Mouse (Mus musculus): ENCODE data around the gene Slc22a15. TPM values are rescaled to one million over a fixed set of nuclear protein-coding genes. Genes with fewer than 3 reads are reported as not detected.

Slc22a15 gene
- polyA plus RNA-seq, 1 experiment from 2014 or later = 4.6 TPM

DNA sequence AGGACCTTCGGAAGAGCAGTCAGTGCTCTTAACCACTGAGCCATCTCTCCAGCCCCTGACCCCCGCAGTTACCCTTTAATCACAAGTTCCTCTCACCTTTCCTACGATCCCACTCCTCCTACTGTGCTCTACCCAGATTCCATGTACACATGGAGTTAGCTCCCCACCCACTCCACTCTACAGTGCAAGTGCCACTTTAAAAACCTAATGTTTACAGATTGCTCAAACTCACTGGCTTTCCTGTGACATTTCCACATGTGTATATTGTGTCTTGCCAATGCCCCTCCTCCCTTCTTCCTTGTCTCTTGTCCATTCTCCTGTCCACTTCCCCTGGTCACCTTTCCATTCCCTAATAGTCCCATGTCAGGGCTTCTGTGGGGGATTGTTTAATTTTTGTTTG, 15.6 kb upstream of the Slc22a15 start:
- no peaks in the 10 kb centered on the region for H3K27me3 ChIP-seq (replicated peaks; ENCODE audit: low read depth, poor library complexity, severe bottlenecking)
- H3K4me1 ChIP-seq = no peaks in the 10 kb centered on the region
- no peaks in the 10 kb centered on the region for H3K36me3 ChIP-seq (replicated peaks)
- no peaks in the 10 kb centered on the region for H3K9me3 ChIP-seq
- H3K27ac ChIP-seq (replicated peaks) = no peak overlapping the region
- no peak overlapping the region for H3K4me3 ChIP-seq
- no peak for DNase-seq (ENCODE audit: low spot score)
- 88% methylated on average over 3 of the region's 3 CpGs for WGBS

DNA sequence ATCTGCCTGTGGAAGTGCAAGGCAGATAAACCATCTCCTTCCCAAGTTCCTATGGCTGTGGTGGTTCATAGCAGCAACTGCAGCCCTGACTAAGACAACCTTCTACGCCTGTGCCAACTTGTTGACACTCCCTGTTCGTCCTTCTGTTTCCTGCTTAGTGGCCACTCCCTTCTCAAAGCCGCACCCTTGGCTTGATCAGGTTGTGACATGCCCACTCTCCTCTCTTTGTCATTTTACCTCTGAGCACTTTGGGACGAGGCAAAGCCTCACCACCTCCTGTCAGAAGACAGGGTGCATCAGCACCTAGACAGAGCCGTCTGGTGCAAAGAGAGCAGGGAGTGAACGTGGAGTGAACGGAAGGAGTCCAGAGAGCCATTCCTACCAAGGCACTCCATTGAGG, 14.9 kb upstream of the Slc22a15 start:
- 63% methylated on average over 7 of the region's 7 CpGs for WGBS

DNA sequence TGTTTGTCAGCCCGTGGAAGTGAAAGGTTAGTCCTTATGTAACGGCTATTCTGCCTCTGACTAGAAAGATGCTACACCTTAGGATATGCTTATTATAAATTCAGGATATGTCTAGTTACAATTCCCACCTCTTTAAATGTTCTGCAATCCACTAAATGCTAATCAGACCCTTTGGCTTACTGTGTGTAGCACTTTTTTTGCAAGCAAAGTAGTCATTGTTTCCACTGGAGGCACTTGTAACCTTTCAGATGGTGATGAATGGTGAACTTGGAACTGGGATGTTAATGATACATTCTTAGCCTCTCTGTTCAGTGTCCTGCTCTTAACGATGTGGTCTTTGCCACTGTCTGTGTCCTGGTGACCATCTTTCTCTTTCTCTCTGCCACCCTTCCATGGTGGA, 12.1 kb upstream of the Slc22a15 start:
- Histone ChIP-seq H3K4me1 (0 out of 2 replicates have a peak, but pooled peaks cover 2% of the 10 kb centered on the region), H3K36me3 (replicated peaks) (no peaks in the 10 kb centered on the region), H3K27ac (replicated peaks) (no peak overlapping the region), H3K4me3 (no peak overlapping the region), H3K27me3 (replicated peaks; ENCODE audit: low read depth, poor library complexity, severe bottlenecking) (no peaks in the 10 kb centered on the region), H3K9me3 (no peaks in the 10 kb centered on the region)
- 73% methylated on average over 3 of the region's 3 CpGs for WGBS
- no peak for DNase-seq (ENCODE audit: low spot score)

More for the DNA sequence above, 14.9 kb upstream of the Slc22a15 start:
- DNase-seq (ENCODE audit: low spot score) = peak; percentile 18
- Histone ChIP-seq H3K27me3 (replicated peaks; ENCODE audit: low read depth, poor library complexity, severe bottlenecking) (no peaks in the 10 kb centered on the region), H3K4me1 (no peaks in the 10 kb centered on the region), H3K9me3 (no peaks in the 10 kb centered on the region), H3K36me3 (replicated peaks) (no peaks in the 10 kb centered on the region), H3K4me3 (no peak overlapping the region), H3K27ac (replicated peaks) (no peak overlapping the region)

- H3K4me1 ChIP-seq = peaks cover 11% of the 10 kb centered on the region; the same call in 1 of the 2 replicates
- no peaks in the 10 kb centered on the region for H3K9me3 ChIP-seq
- no peaks in the 10 kb centered on the region for H3K27me3 ChIP-seq (replicated peaks; ENCODE audit: low read depth, poor library complexity, severe bottlenecking)
- no peak for DNase-seq (ENCODE audit: low spot score)
- H3K27ac ChIP-seq (replicated peaks) = no peak overlapping the region
- H3K36me3 ChIP-seq (replicated peaks) = no peaks in the 10 kb centered on the region
- 91% methylated on average over 2 of the region's 2 CpGs for WGBS
- H3K4me3 ChIP-seq = no peak overlapping the region
Observed at GRCm38 (mm10) chr3:101933820-101934219, 9.6 kb upstream of the Slc22a15 start.

DNA sequence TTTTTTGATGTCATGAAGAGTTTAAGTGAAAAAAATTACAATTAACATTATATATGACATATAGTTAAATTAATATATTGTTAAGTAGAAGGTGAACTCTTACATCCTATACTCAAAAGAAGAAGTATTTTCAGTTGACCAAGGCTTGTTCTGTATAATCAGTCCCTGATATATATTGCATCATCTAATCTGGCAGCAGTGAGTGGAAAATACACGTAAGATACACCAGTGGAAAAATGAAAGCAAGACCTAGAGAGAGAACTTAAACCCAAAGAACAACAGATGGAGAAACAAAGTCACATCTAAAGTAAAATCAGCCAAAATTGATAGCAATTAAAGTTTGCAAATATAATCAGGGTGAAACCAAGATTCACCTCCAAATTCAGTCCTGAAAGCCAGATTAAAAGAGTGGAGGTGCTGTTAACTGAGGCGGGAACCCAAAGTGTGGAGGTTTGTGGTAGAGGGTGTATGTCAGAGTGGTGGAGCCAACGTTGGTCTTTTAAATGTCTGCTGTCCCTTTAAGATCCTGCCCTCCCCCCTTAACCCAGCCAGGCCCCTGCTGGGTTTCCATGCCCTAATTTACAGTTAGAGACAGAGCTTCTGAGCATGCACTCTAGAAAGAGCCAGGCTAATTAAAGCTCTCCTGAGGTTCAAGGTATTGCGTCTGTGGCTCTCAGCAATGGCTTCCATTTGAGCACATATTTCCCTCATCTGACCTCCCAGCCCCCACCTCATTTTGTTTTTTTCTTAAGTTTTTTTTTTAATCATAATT, 5.0 kb upstream of the Slc22a15 start:
- WGBS = 39% methylated on average over 4 of the region's 4 CpGs
- H3K9me3 ChIP-seq = no peaks in the 10 kb centered on the region
- no peak overlapping the region for H3K4me3 ChIP-seq
- no peaks in the 10 kb centered on the region for H3K36me3 ChIP-seq (replicated peaks)
- no peaks in the 10 kb centered on the region for H3K27me3 ChIP-seq (replicated peaks; ENCODE audit: low read depth, poor library complexity, severe bottlenecking)
- no peak overlapping the region for H3K27ac ChIP-seq (replicated peaks)
- peak; percentile 23 for DNase-seq (ENCODE audit: low spot score)
- peaks cover 27% of the 10 kb centered on the region for H3K4me1 ChIP-seq

GRCm38 (mm10) chr3:101926636-101927035, 2.4 kb upstream of the Slc22a15 start:
- Histone ChIP-seq H3K4me1 (peaks cover 36% of the 10 kb centered on the region), H3K9me3 (no peaks in the 10 kb centered on the region), H3K4me3 (no peak overlapping the region), H3K27me3 (replicated peaks; ENCODE audit: low read depth, poor library complexity, severe bottlenecking) (peaks cover 17% of the 10 kb centered on the region), H3K27ac (replicated peaks) (no peak overlapping the region), H3K36me3 (replicated peaks) (no peaks in the 10 kb centered on the region)
- DNase-seq (ENCODE audit: low spot score) = no peak

DNA sequence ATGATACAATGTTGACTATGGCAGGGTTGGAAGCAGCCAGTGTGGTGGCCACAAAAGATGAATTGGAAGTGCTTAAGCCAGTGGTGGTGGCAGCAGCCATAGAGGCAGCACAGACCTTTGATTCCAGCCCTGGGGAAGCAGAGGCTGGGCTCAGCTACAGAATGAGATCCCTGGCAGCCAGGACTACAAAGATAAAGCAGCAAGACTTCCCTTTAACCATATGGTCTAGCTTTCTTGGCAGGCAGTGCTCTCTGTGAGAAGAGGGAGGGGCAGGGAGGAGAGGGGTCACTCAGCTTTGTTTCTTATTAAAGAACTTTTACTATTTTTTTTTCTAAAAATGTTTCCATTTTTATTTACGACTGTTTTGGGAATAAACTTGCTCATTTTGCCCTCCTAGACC, 1.4 kb upstream of the Slc22a15 start:
- 0 out of 2 replicates have a peak, but pooled peaks cover 3% of the 10 kb centered on the region for H3K36me3 ChIP-seq (replicated peaks)
- DNase-seq (ENCODE audit: low spot score) = no peak
- H3K4me3 ChIP-seq = no peak overlapping the region
- no peak overlapping the region for H3K27ac ChIP-seq (replicated peaks)
- 80% methylated on average over 1 of the region's 1 CpGs for WGBS
- no peaks in the 10 kb centered on the region for H3K9me3 ChIP-seq
- peaks cover 36% of the 10 kb centered on the region for H3K4me1 ChIP-seq
- peaks cover 17% of the 10 kb centered on the region for H3K27me3 ChIP-seq (replicated peaks; ENCODE audit: low read depth, poor library complexity, severe bottlenecking)

DNA sequence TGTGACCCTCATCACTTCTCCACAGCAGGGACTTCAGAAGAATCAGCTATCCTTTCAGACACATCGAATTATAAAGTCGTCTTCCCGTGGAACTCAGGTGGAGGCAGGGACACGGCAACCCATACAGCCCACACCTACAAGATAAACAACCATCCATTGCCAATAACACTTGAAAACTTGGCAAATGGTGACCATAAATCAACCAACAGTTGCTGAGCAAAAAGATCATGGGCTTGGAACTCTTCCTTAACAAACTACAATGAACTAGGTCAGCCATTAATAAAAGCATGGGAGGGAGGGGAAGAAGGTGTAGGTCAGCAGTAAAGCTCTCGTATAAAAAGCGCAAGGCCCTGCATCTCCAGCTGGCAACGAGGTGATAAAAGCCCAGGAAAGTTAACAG, 1.9 kb downstream of the Slc22a15 start:
- Histone ChIP-seq H3K27ac (replicated peaks) (no peak overlapping the region), H3K4me1 (peaks cover 32% of the 10 kb centered on the region), H3K4me3 (no peak overlapping the region), H3K36me3 (replicated peaks) (0 out of 2 replicates have a peak, but pooled peaks cover 3% of the 10 kb centered on the region), H3K27me3 (replicated peaks; ENCODE audit: low read depth, poor library complexity, severe bottlenecking) (peaks cover 17% of the 10 kb centered on the region), H3K9me3 (no peaks in the 10 kb centered on the region)
- 90% methylated on average over 7 of the region's 7 CpGs for WGBS
- DNase-seq (ENCODE audit: low spot score) = no peak

DNA sequence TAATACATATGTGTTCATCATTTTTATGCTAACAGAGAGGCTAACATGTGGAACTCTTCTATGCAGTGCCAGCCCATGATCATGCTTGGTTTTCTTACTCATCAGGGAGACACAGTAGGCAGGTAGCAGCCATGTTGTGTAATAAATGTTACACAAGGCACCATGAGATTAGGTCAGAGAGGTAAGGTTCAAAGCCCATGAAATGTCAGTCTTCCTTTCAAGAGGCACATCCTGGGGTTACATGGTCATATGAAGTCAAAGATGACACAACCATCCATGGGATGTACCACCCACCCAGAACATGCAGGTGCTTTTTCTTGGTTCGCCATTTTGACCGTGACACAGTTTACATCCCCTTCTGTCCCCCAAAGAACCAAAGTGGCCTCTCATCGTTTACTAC, 5.7 kb downstream of the Slc22a15 start:
- Histone ChIP-seq H3K9me3 (no peaks in the 10 kb centered on the region), H3K27me3 (replicated peaks; ENCODE audit: low read depth, poor library complexity, severe bottlenecking) (peaks cover 14% of the 10 kb centered on the region), H3K36me3 (replicated peaks) (peaks cover 7% of the 10 kb centered on the region; the same call in 1 of the 2 replicates), H3K4me1 (peaks cover 10% of the 10 kb centered on the region), H3K4me3 (no peak overlapping the region), H3K27ac (replicated peaks) (no peak overlapping the region)
- 90% methylated on average over 3 of the region's 3 CpGs for WGBS
- no peak for DNase-seq (ENCODE audit: low spot score)

DNA sequence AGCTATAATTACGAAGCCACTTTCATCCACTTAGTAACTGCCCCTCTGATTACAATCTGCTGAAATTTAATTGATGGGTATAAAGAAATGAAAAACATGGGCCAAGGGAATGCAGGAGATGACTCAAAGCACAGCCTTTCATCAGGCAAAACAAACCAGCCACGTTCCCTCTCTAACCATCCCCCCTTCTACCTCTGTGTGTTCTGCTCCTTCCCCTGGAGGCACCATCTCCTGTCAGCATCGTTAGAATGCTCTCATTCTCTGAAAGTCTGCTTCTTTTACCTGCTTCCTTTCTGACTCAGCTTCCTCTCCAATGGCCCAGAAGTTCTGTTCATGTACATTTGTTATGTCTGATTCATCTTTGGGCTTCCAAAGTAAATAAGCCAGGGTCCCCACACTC, 6.6 kb downstream of the Slc22a15 start:
- Histone ChIP-seq H3K9me3 (no peaks in the 10 kb centered on the region), H3K4me1 (peaks cover 5% of the 10 kb centered on the region; the same call in 1 of the 2 replicates), H3K4me3 (no peak overlapping the region), H3K36me3 (replicated peaks) (peaks cover 7% of the 10 kb centered on the region; the same call in 1 of the 2 replicates), H3K27me3 (replicated peaks; ENCODE audit: low read depth, poor library complexity, severe bottlenecking) (0 out of 2 replicates have a peak, but pooled peaks cover 5% of the 10 kb centered on the region), H3K27ac (replicated peaks) (no peak overlapping the region)
- no peak for DNase-seq (ENCODE audit: low spot score)
- WGBS = 35% methylated on average over 3 of the region's 3 CpGs

GRCm38 (mm10) chr3:101916525-101916924, 7.7 kb downstream of the Slc22a15 start:
- no peak for DNase-seq (ENCODE audit: low spot score)
- 81% methylated on average over 5 of the region's 5 CpGs for WGBS

DNA sequence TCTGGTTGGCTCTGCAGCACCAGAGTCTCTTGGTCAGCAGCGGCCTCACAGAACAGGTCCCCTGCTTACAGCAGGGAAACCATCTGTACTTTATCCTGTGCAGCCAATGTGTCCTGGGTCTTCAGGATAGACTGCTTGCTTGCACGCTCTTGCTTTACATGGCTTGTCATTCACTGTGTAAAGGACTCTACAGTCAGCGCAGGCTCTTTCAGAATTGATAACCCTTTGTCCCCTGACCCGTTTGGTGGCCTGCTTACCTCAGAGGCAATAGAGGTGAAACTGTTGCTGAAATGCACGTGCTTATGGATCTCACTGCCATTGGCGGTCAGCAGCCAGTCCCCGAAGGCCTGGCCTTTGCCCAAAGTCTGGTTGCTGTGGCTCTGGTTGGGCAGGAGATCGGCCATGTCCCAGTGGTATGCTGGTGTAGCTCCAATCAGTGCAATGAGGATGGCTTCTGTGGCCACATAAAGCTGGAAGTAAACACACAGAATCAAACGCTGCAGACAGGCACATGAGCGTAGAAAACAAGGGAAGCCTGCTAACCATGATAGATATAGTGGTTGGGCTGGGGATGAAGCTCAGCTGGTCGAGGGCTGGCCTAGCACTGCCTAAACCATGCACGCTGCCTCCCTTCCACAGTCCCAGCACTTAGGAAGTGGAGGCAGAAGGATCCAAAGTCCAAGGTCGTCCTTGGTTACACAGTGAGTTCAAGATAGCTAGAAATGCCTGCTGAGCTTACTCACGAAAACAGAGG, 9.0 kb downstream of the Slc22a15 start:
- Histone ChIP-seq H3K27me3 (replicated peaks; ENCODE audit: low read depth, poor library complexity, severe bottlenecking) (no peaks in the 10 kb centered on the region), H3K9me3 (no peaks in the 10 kb centered on the region), H3K4me3 (no peak overlapping the region), H3K27ac (replicated peaks) (no peak overlapping the region), H3K4me1 (peaks cover 5% of the 10 kb centered on the region; the same call in 1 of the 2 replicates), H3K36me3 (replicated peaks) (peaks cover 4% of the 10 kb centered on the region; the same call in 1 of the 2 replicates)
- no peak for DNase-seq (ENCODE audit: low spot score)
- 83% methylated on average over 14 of the region's 14 CpGs for WGBS

More at GRCm38 (mm10) chr3:101916525-101916924, 7.7 kb downstream of the Slc22a15 start:
- no peaks in the 10 kb centered on the region for H3K9me3 ChIP-seq
- H3K4me1 ChIP-seq = peaks cover 5% of the 10 kb centered on the region; the same call in 1 of the 2 replicates
- no peak overlapping the region for H3K4me3 ChIP-seq
- H3K36me3 ChIP-seq (replicated peaks) = peaks cover 7% of the 10 kb centered on the region; the same call in 1 of the 2 replicates
- no peaks in the 10 kb centered on the region for H3K27me3 ChIP-seq (replicated peaks; ENCODE audit: low read depth, poor library complexity, severe bottlenecking)
- H3K27ac ChIP-seq (replicated peaks) = no peak overlapping the region
